Mouse (Mus musculus): ENCODE results near the gene Ttll5. TPM values are rescaled to one million over a fixed set of nuclear protein-coding genes. Genes with fewer than 3 reads are reported as not detected.

Ttll5 gene
- polyA plus RNA-seq, 1 experiment from 2014 or later, result 13.7 TPM

- H3K27me3 ChIP-seq (replicated peaks), result no peaks in the 10 kb centered on the region
- no peak overlapping the region for H3K4me3 ChIP-seq
- ATAC-seq (replicated peaks), result no peak
- 98% methylated on average over 3 of the region's 3 CpGs for WGBS
- no peaks in the 10 kb centered on the region for H3K9me3 ChIP-seq
- no peaks in the 10 kb centered on the region for H3K36me3 ChIP-seq (replicated peaks)
- no peak overlapping the region for H3K27ac ChIP-seq
- H3K4me1 ChIP-seq, result peaks cover 4% of the 10 kb centered on the region
- H3K9ac ChIP-seq, result no peak overlapping the region
- no peak overlapping the region for H3K4me2 ChIP-seq
Observed at GRCm38 (mm10) chr12:85885024-85885423, 60.6 kb downstream of the Ttll5 start.

- Histone ChIP-seq H3K36me3 (replicated peaks) (0 out of 2 replicates have a peak, but pooled peaks cover 4% of the 10 kb centered on the region), H3K9me3 (no peaks in the 10 kb centered on the region), H3K4me1 (peaks cover 6% of the 10 kb centered on the region), H3K4me2 (no peak overlapping the region), H3K27me3 (replicated peaks) (no peaks in the 10 kb centered on the region), H3K9ac (no peak overlapping the region), H3K4me3 (no peak overlapping the region), H3K27ac (no peak overlapping the region)
- WGBS, result 41% methylated on average over 4 of the region's 4 CpGs
- ATAC-seq (replicated peaks), result no peak
Observed at GRCm38 (mm10) chr12:85890054-85890453, 65.6 kb downstream of the Ttll5 start.

GRCm38 (mm10) chr12:85903986-85904385, 79.5 kb downstream of the Ttll5 start:
- H3K4me2 ChIP-seq, result no peak overlapping the region
- H3K27ac ChIP-seq, result no peak overlapping the region
- no peaks in the 10 kb centered on the region for H3K9me3 ChIP-seq
- WGBS, result 86% methylated on average over 6 of the region's 6 CpGs
- ATAC-seq (replicated peaks), result no peak
- no peak overlapping the region for H3K4me3 ChIP-seq
- peaks cover 10% of the 10 kb centered on the region; the same call in 1 of the 2 replicates for H3K36me3 ChIP-seq (replicated peaks)
- H3K27me3 ChIP-seq (replicated peaks), result no peaks in the 10 kb centered on the region
- no peaks in the 10 kb centered on the region for H3K4me1 ChIP-seq
- no peak overlapping the region for H3K9ac ChIP-seq

GRCm38 (mm10) chr12:85905666-85906065, 81.2 kb downstream of the Ttll5 start:
- H3K9ac ChIP-seq, result no peak overlapping the region
- no peak overlapping the region for H3K4me3 ChIP-seq
- no peak for ATAC-seq (replicated peaks)
- H3K36me3 ChIP-seq (replicated peaks), result peaks cover 7% of the 10 kb centered on the region; the same call in 1 of the 2 replicates
- H3K27me3 ChIP-seq (replicated peaks), result no peaks in the 10 kb centered on the region
- H3K4me1 ChIP-seq, result no peaks in the 10 kb centered on the region
- no peak overlapping the region for H3K27ac ChIP-seq
- no peaks in the 10 kb centered on the region for H3K9me3 ChIP-seq
- 95% methylated on average over 2 of the region's 2 CpGs for WGBS
- no peak overlapping the region for H3K4me2 ChIP-seq

GRCm38 (mm10) chr12:85907896-85908295, 83.4 kb downstream of the Ttll5 start:
- Histone ChIP-seq H3K4me3 (no peak overlapping the region), H3K4me1 (no peaks in the 10 kb centered on the region), H3K9me3 (no peaks in the 10 kb centered on the region), H3K4me2 (no peak overlapping the region), H3K27me3 (replicated peaks) (no peaks in the 10 kb centered on the region), H3K9ac (no peak overlapping the region), H3K27ac (no peak overlapping the region), H3K36me3 (replicated peaks) (no peaks in the 10 kb centered on the region)
- no peak for ATAC-seq (replicated peaks)
- WGBS, result 19% methylated on average over 3 of the region's 3 CpGs

- Histone ChIP-seq H3K4me3 (no peak overlapping the region), H3K4me1 (no peaks in the 10 kb centered on the region), H3K9ac (no peak overlapping the region), H3K27me3 (replicated peaks) (no peaks in the 10 kb centered on the region), H3K36me3 (replicated peaks) (no peaks in the 10 kb centered on the region), H3K9me3 (no peaks in the 10 kb centered on the region), H3K27ac (no peak overlapping the region), H3K4me2 (no peak overlapping the region)
- 76% methylated on average over 6 of the region's 6 CpGs for WGBS
- ATAC-seq (replicated peaks), result no peak
Observed at GRCm38 (mm10) chr12:85910811-85911210, 86.4 kb downstream of the Ttll5 start.

- Histone ChIP-seq H3K27ac (no peak overlapping the region), H3K9ac (no peak overlapping the region), H3K36me3 (replicated peaks) (no peaks in the 10 kb centered on the region), H3K4me1 (no peaks in the 10 kb centered on the region), H3K4me2 (no peak overlapping the region), H3K9me3 (no peaks in the 10 kb centered on the region), H3K4me3 (no peak overlapping the region), H3K27me3 (replicated peaks) (no peaks in the 10 kb centered on the region)
- WGBS, result 94% methylated on average over 13 of the region's 13 CpGs
- no peak for ATAC-seq (replicated peaks)
Observed at GRCm38 (mm10) chr12:85912712-85913504, 88.4 kb downstream of the Ttll5 start.

- Histone ChIP-seq H3K27me3 (replicated peaks) (no peaks in the 10 kb centered on the region), H3K9me3 (no peaks in the 10 kb centered on the region), H3K4me2 (no peak overlapping the region), H3K4me1 (no peaks in the 10 kb centered on the region), H3K36me3 (replicated peaks) (no peaks in the 10 kb centered on the region), H3K9ac (no peak overlapping the region), H3K4me3 (no peak overlapping the region), H3K27ac (no peak overlapping the region)
- no peak for ATAC-seq (replicated peaks)
- WGBS, result 62% methylated on average over 4 of the region's 4 CpGs
Observed at GRCm38 (mm10) chr12:85926897-85927296, 102.4 kb downstream of the Ttll5 start.

GRCm38 (mm10) chr12:85928513-85928912, 104.1 kb downstream of the Ttll5 start:
- H3K36me3 ChIP-seq (replicated peaks), result 0 out of 2 replicates have a peak, but pooled peaks cover 4% of the 10 kb centered on the region
- H3K9me3 ChIP-seq, result no peaks in the 10 kb centered on the region
- no peak overlapping the region for H3K27ac ChIP-seq
- H3K4me2 ChIP-seq, result no peak overlapping the region
- no peaks in the 10 kb centered on the region for H3K27me3 ChIP-seq (replicated peaks)
- H3K4me1 ChIP-seq, result no peaks in the 10 kb centered on the region
- no peak for ATAC-seq (replicated peaks)
- no peak overlapping the region for H3K4me3 ChIP-seq
- H3K9ac ChIP-seq, result no peak overlapping the region
- WGBS, result 94% methylated on average over 10 of the region's 10 CpGs

GRCm38 (mm10) chr12:85929711-85930110, 105.3 kb downstream of the Ttll5 start:
- Histone ChIP-seq H3K36me3 (replicated peaks) (0 out of 2 replicates have a peak, but pooled peaks cover 7% of the 10 kb centered on the region), H3K27ac (no peak overlapping the region)
- WGBS, result 68% methylated on average over 4 of the region's 4 CpGs

GRCm38 (mm10) chr12:85930713-85931112, 106.3 kb downstream of the Ttll5 start:
- Histone ChIP-seq H3K9ac (no peak overlapping the region), H3K9me3 (no peaks in the 10 kb centered on the region), H3K4me1 (no peaks in the 10 kb centered on the region), H3K4me2 (no peak overlapping the region), H3K4me3 (no peak overlapping the region), H3K27ac (no peak overlapping the region), H3K27me3 (replicated peaks) (no peaks in the 10 kb centered on the region), H3K36me3 (replicated peaks) (0 out of 2 replicates have a peak, but pooled peaks cover 7% of the 10 kb centered on the region)
- 91% methylated on average over 3 of the region's 3 CpGs for WGBS
- no peak for ATAC-seq (replicated peaks)

More at GRCm38 (mm10) chr12:85929711-85930110, 105.3 kb downstream of the Ttll5 start:
- H3K9me3 ChIP-seq, result no peaks in the 10 kb centered on the region
- ATAC-seq (replicated peaks), result no peak
- no peak overlapping the region for H3K4me3 ChIP-seq
- no peak overlapping the region for H3K9ac ChIP-seq
- no peaks in the 10 kb centered on the region for H3K27me3 ChIP-seq (replicated peaks)
- H3K4me1 ChIP-seq, result no peaks in the 10 kb centered on the region
- no peak overlapping the region for H3K4me2 ChIP-seq

- Histone ChIP-seq H3K9me3 (no peaks in the 10 kb centered on the region), H3K27me3 (replicated peaks) (no peaks in the 10 kb centered on the region), H3K4me1 (no peaks in the 10 kb centered on the region), H3K36me3 (replicated peaks) (0 out of 2 replicates have a peak, but pooled peaks cover 7% of the 10 kb centered on the region), H3K4me2 (no peak overlapping the region), H3K27ac (no peak overlapping the region), H3K4me3 (no peak overlapping the region), H3K9ac (no peak overlapping the region)
- WGBS, result 83% methylated on average over 10 of the region's 10 CpGs
- ATAC-seq (replicated peaks), result no peak
Observed at GRCm38 (mm10) chr12:85933241-85933640, 108.8 kb downstream of the Ttll5 start.

GRCm38 (mm10) chr12:85937384-85937783, 112.9 kb downstream of the Ttll5 start:
- H3K4me2 ChIP-seq, result no peak overlapping the region
- no peak overlapping the region for H3K4me3 ChIP-seq
- no peak for ATAC-seq (replicated peaks)

More at GRCm38 (mm10) chr12:85937384-85937783, 112.9 kb downstream of the Ttll5 start:
- no peaks in the 10 kb centered on the region for H3K9me3 ChIP-seq
- H3K27me3 ChIP-seq (replicated peaks), result no peaks in the 10 kb centered on the region
- H3K27ac ChIP-seq, result no peak overlapping the region
- H3K36me3 ChIP-seq (replicated peaks), result 0 out of 2 replicates have a peak, but pooled peaks cover 7% of the 10 kb centered on the region
- no peak overlapping the region for H3K9ac ChIP-seq
- H3K4me1 ChIP-seq, result no peaks in the 10 kb centered on the region
- WGBS, result 93% methylated on average over 5 of the region's 5 CpGs
